Mouse (Mus musculus) liver, embryonic 15.5 days (tissue): ENCODE data around the gene Maml3. TPM values are rescaled to one million over a fixed set of nuclear protein-coding genes. Genes with fewer than 3 reads are reported as not detected.

Experiments used
- ATAC-seq: fragments of 200-750 bp; cut with Nextera tagmentation; 2 replicates; pipeline ENCODE4 v1.8.0; 2017; ENCODE audit warnings: moderate number of reproducible peaks, mild to moderate bottlenecking, moderate library complexity; ENCODE audit not compliant: insufficient read depth
- H3K27ac ChIP-seq: fragments of 300-500 bp; sonication (generic); replicated peaks from 2 replicates; pipeline ENCODE4 v1.5.1; 2015; ENCODE audit warnings: mild to moderate bottlenecking, inconsistent platforms
- H3K27me3 ChIP-seq: fragments of 300-500 bp; sonication (generic); 2 replicates; pipeline ENCODE4 v1.6.1; 2015; ENCODE audit warnings: mild to moderate bottlenecking, inconsistent platforms
- H3K36me3 ChIP-seq: fragments of 300-500 bp; sonication (generic); replicated peaks from 2 replicates; pipeline ENCODE4 v1.6.1; 2015; ENCODE audit warnings: moderate library complexity, mild to moderate bottlenecking, inconsistent platforms
- H3K4me1 ChIP-seq: fragments of 300-500 bp; sonication (generic); replicated peaks from 2 replicates; pipeline ENCODE4 v1.6.1; 2015; ENCODE audit warnings: inconsistent platforms
- H3K4me2 ChIP-seq: fragments of 300-500 bp; sonication (generic); 2 replicates; pipeline ENCODE4 v1.6.1; 2015; ENCODE audit warnings: moderate library complexity, mild to moderate bottlenecking, inconsistent platforms
- H3K4me3 ChIP-seq: fragments of 300-500 bp; sonication (generic); replicated peaks from 2 replicates; pipeline ENCODE4 v1.5.1; 2015; ENCODE audit warnings: mild to moderate bottlenecking, inconsistent platforms
- H3K9ac ChIP-seq: fragments of 300-500 bp; sonication (generic); 2 replicates; pipeline ENCODE4 v1.6.1; 2015; ENCODE audit warnings: moderate library complexity, mild to moderate bottlenecking, inconsistent platforms
- H3K9me3 ChIP-seq: fragments of 300-500 bp; sonication (generic); replicated peaks from 2 replicates; pipeline ENCODE4 v1.6.1; 2016; ENCODE audit warnings: inconsistent platforms
- WGBS: fragments of 180-500 bp; shearing (Covaris S2); methylation state at CpG from one replicate; pipeline ENCODE4 v1.1.7; 2015; ENCODE audit warnings: mixed read lengths; ENCODE audit not compliant: insufficient replicate concordance; 5-methylcytosine and 5-hydroxymethylcytosine counted together
- polyA plus RNA-seq: library from polyadenylated mRNA; unstranded; fragments of >200 nt; fragmentation: Nextera tagmentation; extraction: Ambion mirVana; gene quantifications from 2 replicates; pipeline ENCODE4 v1.2.1, GENCODE M21; 2015

Maml3 gene
- polyA plus RNA-seq, 1 experiment from 2014 or later: 0.73 TPM

DNA sequence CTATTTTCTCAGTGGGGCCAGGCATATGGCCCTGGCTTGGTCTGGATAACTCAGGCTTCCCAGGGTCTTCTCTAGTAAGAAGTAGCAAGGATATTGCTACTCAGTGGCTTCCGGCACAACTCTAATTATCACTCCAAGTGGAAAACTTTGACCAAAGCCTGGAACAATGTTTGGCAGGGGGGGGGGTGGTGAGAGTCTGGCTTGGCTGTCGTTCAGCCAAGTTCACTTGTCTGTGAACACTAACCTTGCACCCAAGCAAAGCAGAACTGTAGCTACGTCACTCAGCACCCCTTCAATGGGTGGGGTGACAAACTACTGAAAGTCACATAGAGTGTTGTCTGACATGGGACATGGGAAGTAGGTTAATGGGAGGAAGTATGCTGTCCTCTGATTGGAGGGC lies 38.7 kb downstream of the Maml3 start:
- Histone ChIP-seq H3K4me3 (no peak overlapping the region), H3K27me3 (peaks cover 6% of the 10 kb centered on the region; the same call in 1 of the 2 replicates), H3K9ac (no peak overlapping the region), H3K4me1 (peaks cover 14% of the 10 kb centered on the region), H3K4me2 (no peak overlapping the region), H3K27ac (no peak overlapping the region), H3K9me3 (no peaks in the 10 kb centered on the region), H3K36me3 (no peaks in the 10 kb centered on the region)
- 58% methylated on average over 3 of the region's 3 CpGs for whole genome bisulfite sequencing
- ATAC-seq: no peak

DNA sequence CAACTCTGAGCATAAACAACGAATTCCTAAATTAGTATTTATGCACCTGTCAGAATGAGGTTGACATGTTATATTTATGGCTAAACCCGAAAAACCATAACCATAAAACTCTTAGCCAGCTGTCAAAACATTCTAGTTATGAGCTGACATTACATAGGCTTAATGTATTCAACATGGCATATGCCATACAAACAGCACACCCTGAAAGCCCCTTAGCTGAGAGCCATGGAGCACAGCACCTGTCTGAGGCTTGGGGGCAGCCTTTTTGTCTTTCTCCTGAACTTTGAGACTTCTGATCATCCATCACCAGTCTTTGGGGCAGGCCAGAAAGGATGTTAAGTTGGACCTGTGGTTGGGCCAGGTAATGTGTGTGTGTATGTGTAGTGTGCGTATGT lies 41.6 kb downstream of the Maml3 start:
- H3K4me2 ChIP-seq: no peak overlapping the region
- H3K36me3 ChIP-seq: no peaks in the 10 kb centered on the region
- H3K9ac ChIP-seq: no peak overlapping the region
- H3K27ac ChIP-seq: no peak overlapping the region
- 57% methylated on average over 3 of the region's 3 CpGs for WGBS
- peaks cover 4% of the 10 kb centered on the region; the same call in 1 of the 2 replicates for H3K4me1 ChIP-seq
- H3K4me3 ChIP-seq: no peak overlapping the region
- no peak for ATAC-seq
- H3K9me3 ChIP-seq: no peaks in the 10 kb centered on the region
- H3K27me3 ChIP-seq: no peaks in the 10 kb centered on the region

DNA sequence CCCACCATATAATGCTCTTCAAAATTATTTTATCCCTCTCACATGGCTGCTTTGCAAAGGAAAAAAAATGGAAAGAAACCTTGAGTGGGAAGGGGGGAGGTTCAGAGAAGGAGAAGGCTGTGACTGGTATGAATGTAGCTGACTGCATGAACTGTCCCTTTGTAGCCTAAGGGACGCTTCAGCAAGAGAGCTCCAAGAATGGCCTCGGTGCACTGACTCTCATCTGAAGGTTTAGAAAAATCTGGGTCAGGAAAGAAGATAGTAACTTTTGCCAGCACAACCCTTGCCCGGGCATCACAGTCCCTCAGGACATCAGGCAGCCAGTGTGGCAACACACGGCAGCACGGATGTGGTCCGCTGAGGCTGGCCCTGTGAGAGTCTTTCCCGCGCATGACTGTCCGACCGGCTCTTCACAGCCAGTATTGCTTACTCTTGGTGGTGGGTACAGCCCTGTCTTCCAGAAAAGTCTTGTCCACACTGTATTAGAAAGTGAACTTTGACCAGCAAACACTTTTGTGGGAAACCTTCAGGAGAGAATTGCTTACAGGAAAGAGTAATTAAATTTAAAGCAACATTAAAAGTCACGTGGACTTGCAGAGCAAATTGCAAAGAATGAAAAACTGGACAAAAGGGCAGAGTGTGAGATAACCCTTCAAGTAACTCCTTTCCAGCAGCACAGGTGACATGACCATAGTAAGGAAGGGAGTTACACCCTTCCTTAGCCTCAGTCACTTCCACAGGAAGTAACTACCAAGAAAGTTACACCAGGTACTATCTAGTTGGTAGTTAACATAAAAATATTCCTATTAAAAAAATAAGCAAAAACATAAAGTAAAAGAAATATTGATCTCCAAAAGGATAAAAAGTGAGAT lies 42.3 kb downstream of the Maml3 start:
- ATAC-seq: no peak
- Histone ChIP-seq H3K4me3 (no peak overlapping the region), H3K27ac (no peak overlapping the region), H3K27me3 (no peaks in the 10 kb centered on the region), H3K4me2 (no peak overlapping the region), H3K9ac (no peak overlapping the region), H3K9me3 (no peaks in the 10 kb centered on the region), H3K4me1 (peaks cover 4% of the 10 kb centered on the region; the same call in 1 of the 2 replicates), H3K36me3 (no peaks in the 10 kb centered on the region)
- WGBS: 74% methylated on average over 11 of the region's 11 CpGs

DNA sequence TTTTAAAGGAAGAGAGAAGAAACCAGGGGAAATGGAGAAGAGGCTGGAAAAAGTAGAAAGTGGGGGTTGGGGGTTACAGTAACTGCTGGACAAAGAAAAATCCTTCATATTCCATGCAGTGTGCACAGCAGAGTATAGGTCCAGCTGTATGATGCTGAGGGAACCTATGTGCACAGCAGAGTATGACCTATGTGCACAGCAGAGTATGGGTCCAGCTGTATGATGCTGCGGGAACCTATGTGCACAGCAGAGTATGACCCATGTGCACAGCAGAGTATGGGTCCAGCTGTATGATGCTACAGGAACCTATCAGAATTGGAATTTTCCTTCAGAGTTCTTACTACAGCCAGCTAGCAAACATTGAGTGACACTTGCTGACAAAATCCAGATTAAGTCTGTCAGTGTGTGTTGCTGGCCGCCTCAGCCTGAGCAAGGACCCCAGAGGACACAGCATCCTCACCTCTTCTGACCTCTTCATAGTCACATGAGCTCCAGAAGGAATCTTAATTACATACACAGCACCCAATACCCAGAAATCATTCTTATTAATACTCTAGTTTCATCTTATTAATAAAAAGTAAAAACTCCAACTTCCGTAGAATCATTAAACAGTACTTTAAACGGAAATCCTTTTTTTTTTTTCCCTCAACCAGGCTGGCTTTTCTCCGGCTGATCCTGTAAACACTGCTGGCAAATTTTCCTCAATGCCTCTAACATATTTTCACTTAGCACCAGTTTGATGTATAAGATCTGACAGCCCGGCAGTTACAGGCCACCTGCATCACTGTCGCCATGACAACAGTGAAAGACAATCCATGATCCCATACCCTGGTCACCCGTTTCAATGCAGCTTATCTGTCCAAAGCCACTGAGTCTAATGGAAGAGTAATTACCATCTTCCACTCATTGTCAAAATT lies 43.1 kb downstream of the Maml3 start:
- H3K4me2 ChIP-seq: no peak overlapping the region
- H3K27ac ChIP-seq: no peak overlapping the region
- H3K27me3 ChIP-seq: no peaks in the 10 kb centered on the region
- peaks cover 4% of the 10 kb centered on the region; the same call in 1 of the 2 replicates for H3K4me1 ChIP-seq
- no peaks in the 10 kb centered on the region for H3K9me3 ChIP-seq
- ATAC-seq: no peak
- no peak overlapping the region for H3K9ac ChIP-seq
- H3K36me3 ChIP-seq: no peaks in the 10 kb centered on the region
- 66% methylated on average over 8 of the region's 8 CpGs for WGBS
- H3K4me3 ChIP-seq: no peak overlapping the region

DNA sequence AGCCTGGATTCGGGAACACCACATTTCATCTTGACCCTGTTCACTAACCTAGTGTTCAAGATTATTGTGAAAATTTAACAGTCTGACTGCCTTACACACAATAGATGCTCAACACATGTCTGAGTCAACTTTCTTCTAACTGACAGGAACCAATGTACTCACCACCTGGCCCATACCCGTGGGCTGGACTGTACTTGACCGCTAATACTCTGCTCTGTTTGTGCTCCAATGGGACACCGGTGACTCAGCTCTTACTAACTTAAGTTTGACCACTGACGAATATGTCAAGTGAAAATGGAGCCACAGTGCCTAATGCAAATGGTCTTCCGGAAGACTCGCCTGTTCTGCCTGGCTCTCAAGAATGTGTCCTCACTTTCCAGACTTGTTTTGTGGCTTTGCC lies 44.0 kb downstream of the Maml3 start:
- Histone ChIP-seq H3K4me3 (no peak overlapping the region), H3K36me3 (no peaks in the 10 kb centered on the region), H3K4me2 (no peak overlapping the region), H3K4me1 (0 out of 2 replicates have a peak, but pooled peaks cover 4% of the 10 kb centered on the region), H3K27me3 (no peaks in the 10 kb centered on the region), H3K9ac (no peak overlapping the region), H3K9me3 (no peaks in the 10 kb centered on the region), H3K27ac (no peak overlapping the region)
- WGBS: 74% methylated on average over 7 of the region's 7 CpGs
- no peak for ATAC-seq

DNA sequence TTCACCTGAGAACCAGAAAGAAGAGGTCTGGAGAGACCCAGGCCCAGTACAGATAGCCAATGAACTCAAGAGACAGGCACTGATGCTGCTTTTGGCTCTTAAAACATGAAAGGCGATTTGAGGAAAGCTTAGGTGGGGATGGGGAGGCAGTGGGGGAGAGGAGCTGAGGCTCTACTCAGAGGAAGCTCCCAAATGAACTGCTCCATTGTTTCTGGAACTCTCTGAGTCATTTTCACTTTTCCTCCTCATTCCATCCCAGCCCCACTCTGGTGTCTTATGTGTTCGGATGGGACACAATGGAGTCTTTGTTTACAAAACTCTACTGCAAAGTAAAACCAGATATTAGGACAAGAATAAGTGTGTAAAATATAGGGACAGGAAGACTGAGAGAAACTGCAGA lies 53.1 kb downstream of the Maml3 start:
- Histone ChIP-seq H3K27me3 (no peaks in the 10 kb centered on the region), H3K27ac (no peak overlapping the region), H3K9me3 (no peaks in the 10 kb centered on the region), H3K36me3 (no peaks in the 10 kb centered on the region), H3K9ac (no peak overlapping the region), H3K4me2 (no peak overlapping the region), H3K4me3 (no peak overlapping the region), H3K4me1 (0 out of 2 replicates have a peak, but pooled peaks cover 9% of the 10 kb centered on the region)
- 51% methylated on average over 2 of the region's 2 CpGs for WGBS
- no peak for ATAC-seq

DNA sequence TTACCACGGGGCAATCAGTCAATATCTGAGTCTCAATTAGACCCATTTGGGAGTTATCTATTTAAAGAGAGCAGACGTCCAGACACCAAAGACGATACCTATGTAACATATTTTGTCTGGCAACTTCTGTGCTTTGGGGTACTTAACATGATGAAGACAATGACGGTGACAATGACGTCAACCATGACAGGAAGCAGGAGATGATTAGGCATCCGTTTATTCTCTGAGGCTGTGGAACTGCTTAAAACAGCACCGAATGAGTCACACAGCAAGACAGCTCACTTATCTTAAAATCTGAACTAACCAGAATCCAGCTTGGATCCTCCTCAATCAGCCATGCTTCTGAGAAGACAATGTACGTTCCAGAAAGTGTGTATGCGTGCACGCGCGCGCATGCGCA lies 56.8 kb downstream of the Maml3 start:
- Histone ChIP-seq H3K4me3 (no peak overlapping the region), H3K4me2 (no peak overlapping the region), H3K4me1 (peaks cover 39% of the 10 kb centered on the region), H3K36me3 (no peaks in the 10 kb centered on the region), H3K9me3 (no peaks in the 10 kb centered on the region), H3K9ac (no peak overlapping the region), H3K27ac (no peak overlapping the region), H3K27me3 (no peaks in the 10 kb centered on the region)
- WGBS: 61% methylated on average over 14 of the region's 14 CpGs
- ATAC-seq: no peak

DNA sequence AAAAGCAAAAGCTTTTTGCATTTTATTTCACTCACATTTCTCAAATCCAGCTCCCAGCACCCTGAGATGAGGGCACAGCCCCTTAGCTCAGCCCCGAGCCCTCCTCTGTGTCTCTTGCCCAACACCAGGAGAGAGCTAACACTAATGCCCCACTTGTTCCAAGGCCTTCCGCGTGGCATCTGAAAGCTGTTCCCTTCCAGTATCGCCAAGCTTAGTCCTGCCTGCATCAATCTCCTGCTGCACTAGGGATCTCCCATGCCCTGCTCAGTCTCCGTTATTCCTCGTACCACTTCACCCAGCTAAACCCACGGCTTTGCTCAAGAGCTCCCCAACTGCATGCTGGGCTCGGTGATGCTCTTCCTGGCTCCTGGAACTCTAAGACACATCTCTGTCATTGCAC lies 57.3 kb downstream of the Maml3 start:
- Histone ChIP-seq H3K36me3 (no peaks in the 10 kb centered on the region), H3K27ac (0 out of 2 replicates have a peak overlapping the region, but pooled peaks have one; percentile 22), H3K9me3 (no peaks in the 10 kb centered on the region), H3K27me3 (no peaks in the 10 kb centered on the region), H3K4me2 (peak overlapping the region; percentile 65), H3K4me3 (no peak overlapping the region), H3K4me1 (peaks cover 39% of the 10 kb centered on the region), H3K9ac (no peak overlapping the region)
- no peak for ATAC-seq
- 77% methylated on average over 8 of the region's 8 CpGs for WGBS

DNA sequence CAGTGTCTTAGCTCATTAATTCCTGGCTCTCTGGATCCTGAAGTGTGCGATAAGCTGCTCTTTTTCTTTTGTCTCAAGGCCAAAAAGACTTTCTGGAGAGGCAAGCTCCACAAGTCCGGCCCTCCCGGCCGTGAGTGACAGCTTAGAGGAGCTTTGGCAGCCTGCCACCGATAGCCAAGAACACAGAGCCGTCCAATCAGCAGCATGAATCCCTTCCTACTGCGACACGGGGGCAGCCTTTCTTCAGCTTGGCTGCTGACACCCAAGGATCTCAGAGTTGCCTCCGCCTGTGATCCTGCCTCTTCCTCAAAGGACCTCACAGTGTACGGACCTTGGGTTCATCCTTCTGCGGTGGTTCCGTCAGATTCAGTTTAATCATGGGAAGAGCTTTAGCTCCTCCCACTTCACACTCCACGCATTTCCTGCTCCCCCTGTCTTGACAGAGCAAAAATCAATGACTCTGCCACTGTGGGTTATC lies 57.9 kb downstream of the Maml3 start:
- H3K27ac ChIP-seq: peak overlapping the region; percentile 74
- peak overlapping the region; percentile 65 for H3K4me2 ChIP-seq
- H3K9ac ChIP-seq: peak overlapping the region; percentile 43; the same call in 1 of the 2 replicates
- H3K36me3 ChIP-seq: no peaks in the 10 kb centered on the region
- under 1% methylated on average over 13 of the region's 13 CpGs for WGBS
- H3K4me1 ChIP-seq: peaks cover 39% of the 10 kb centered on the region
- H3K9me3 ChIP-seq: no peaks in the 10 kb centered on the region
- peak overlapping the region; percentile 47 for H3K4me3 ChIP-seq
- ATAC-seq: peak; percentile 70
- H3K27me3 ChIP-seq: no peaks in the 10 kb centered on the region

DNA sequence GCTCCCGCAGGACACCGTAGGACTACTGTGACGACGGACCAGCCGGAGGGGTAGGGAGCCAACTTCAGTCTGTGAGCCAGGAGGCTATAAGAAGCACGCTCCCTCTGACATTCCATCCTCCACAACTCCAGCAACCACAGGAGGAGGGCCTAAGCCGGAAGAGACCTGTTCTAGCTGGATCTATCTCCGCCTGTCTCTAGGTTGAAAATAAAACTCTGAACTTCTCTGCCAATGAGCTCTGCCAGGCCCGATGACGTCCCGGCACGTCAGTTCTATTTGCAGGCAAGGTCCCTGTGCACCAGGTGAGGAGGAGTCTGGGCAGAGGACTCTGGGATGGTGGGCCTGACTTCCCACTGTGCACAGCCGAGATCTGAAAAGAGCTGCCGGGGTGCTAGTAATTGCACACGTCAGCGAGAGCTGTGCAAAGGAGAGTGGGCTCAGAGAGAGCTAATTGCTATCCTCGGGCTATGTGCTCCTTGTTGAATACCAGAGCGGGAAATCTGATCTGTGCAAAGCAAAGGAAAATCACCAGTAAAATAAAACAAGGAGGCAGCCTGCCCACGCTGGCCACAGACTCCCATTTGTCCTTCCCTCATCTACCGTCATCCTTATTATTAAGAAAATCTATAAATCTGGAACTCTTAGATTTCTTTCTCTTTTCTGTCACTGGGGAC lies 58.7 kb downstream of the Maml3 start:
- WGBS: 37% methylated on average over 20 of the region's 20 CpGs
- Histone ChIP-seq H3K4me2 (peak overlapping the region; percentile 65), H3K9ac (peak overlapping the region; percentile 43; the same call in 1 of the 2 replicates), H3K27me3 (no peaks in the 10 kb centered on the region), H3K36me3 (no peaks in the 10 kb centered on the region), H3K4me3 (peak overlapping the region; percentile 47), H3K27ac (peak overlapping the region; percentile 74), H3K4me1 (peaks cover 39% of the 10 kb centered on the region), H3K9me3 (no peaks in the 10 kb centered on the region)
- ATAC-seq: peak; percentile 64
